Mouse (Mus musculus): ENCODE data around the gene Gm44790. TPM values are rescaled to one million over a fixed set of nuclear protein-coding genes. Genes with fewer than 3 reads are reported as not detected.

The Gm44790 gene
- polyA plus RNA-seq, 1 experiment from 2014 or later = not detected

GRCm38 (mm10) chr6:86391326-86391725 is 35.1 kb upstream of the Gm44790 start:
- peaks cover 36% of the 10 kb centered on the region; the same call in 1 of the 2 replicates for H3K36me3 ChIP-seq (ENCODE audit: control insufficient read depth, insufficient read depth, low read length)
- no peaks in the 10 kb centered on the region for H3K9me3 ChIP-seq (replicated peaks; ENCODE audit: control insufficient read depth, low read length)
- H3K27ac ChIP-seq (ENCODE audit: low read length) = no peak overlapping the region
- no peak overlapping the region for H3K4me3 ChIP-seq (replicated peaks; ENCODE audit: low read length)
- H3K9ac ChIP-seq (ENCODE audit: low read length) = no peak overlapping the region
- peaks cover 20% of the 10 kb centered on the region for H3K4me1 ChIP-seq (ENCODE audit: control insufficient read depth, insufficient read depth, low read length)
- no peak overlapping the region for H3K4me2 ChIP-seq (ENCODE audit: low read depth, low read length)
- WGBS = 93% methylated on average over 5 of the region's 5 CpGs
- H3K27me3 ChIP-seq (ENCODE audit: control insufficient read depth, insufficient read depth, low read length) = no peaks in the 10 kb centered on the region
- no peak for ATAC-seq (ENCODE audit: insufficient read depth, low FRiP score)

- H3K9me3 ChIP-seq (replicated peaks; ENCODE audit: control insufficient read depth, low read length) = no peaks in the 10 kb centered on the region
- H3K27ac ChIP-seq (ENCODE audit: low read length) = no peak overlapping the region
- H3K4me2 ChIP-seq (ENCODE audit: low read depth, low read length) = no peak overlapping the region
- no peak overlapping the region for H3K4me3 ChIP-seq (replicated peaks; ENCODE audit: low read length)
- no peak for ATAC-seq (ENCODE audit: insufficient read depth, low FRiP score)
- 93% methylated on average over 1 of the region's 1 CpGs for WGBS
- H3K9ac ChIP-seq (ENCODE audit: low read length) = no peak overlapping the region
- peaks cover 30% of the 10 kb centered on the region; the same call in 1 of the 2 replicates for H3K36me3 ChIP-seq (ENCODE audit: control insufficient read depth, insufficient read depth, low read length)
- peaks cover 26% of the 10 kb centered on the region for H3K4me1 ChIP-seq (ENCODE audit: control insufficient read depth, insufficient read depth, low read length)
- H3K27me3 ChIP-seq (ENCODE audit: control insufficient read depth, insufficient read depth, low read length) = no peaks in the 10 kb centered on the region
Measured at GRCm38 (mm10) chr6:86393187-86393586, 33.3 kb upstream of the Gm44790 start.

DNA sequence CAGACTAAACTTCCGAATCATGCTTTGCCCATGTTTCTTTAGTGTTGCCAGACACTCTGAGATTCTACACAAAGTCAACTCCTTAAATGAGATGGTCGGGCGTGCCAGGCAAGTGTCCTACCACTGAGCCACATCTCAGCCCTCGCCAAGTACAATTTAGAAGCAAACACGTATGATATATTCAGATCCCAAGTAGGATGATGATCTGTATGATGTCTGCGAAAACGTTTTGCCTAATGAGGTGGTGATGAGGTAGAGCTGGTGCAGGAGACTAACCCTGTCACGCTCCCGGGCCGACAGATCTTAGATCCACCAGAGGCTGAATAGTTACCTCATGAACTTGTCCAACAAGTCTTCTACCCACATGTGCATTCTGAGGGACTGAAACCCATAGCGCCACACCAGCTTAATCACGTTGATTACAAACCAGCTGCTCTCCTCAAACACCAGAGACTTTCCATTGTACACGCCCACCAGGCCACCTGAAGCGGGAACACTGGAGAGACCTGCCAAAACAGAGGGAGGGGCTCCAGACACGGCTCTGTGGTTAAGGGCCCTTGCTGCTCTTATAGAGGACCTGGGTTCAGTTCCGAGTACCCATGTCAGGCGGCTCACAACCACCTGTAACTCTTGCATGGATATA is 32.3 kb upstream of the Gm44790 start:
- H3K9ac ChIP-seq (ENCODE audit: low read length) = no peak overlapping the region
- H3K27ac ChIP-seq (ENCODE audit: low read length) = peak overlapping the region; percentile 43
- H3K9me3 ChIP-seq (replicated peaks; ENCODE audit: control insufficient read depth, low read length) = no peaks in the 10 kb centered on the region
- no peak for ATAC-seq (ENCODE audit: insufficient read depth, low FRiP score)
- H3K4me1 ChIP-seq (ENCODE audit: control insufficient read depth, insufficient read depth, low read length) = peaks cover 26% of the 10 kb centered on the region
- H3K4me2 ChIP-seq (ENCODE audit: low read depth, low read length) = peak overlapping the region; percentile 92; the same call in 1 of the 2 replicates
- H3K27me3 ChIP-seq (ENCODE audit: control insufficient read depth, insufficient read depth, low read length) = no peaks in the 10 kb centered on the region
- peaks cover 22% of the 10 kb centered on the region; the same call in 1 of the 2 replicates for H3K36me3 ChIP-seq (ENCODE audit: control insufficient read depth, insufficient read depth, low read length)
- no peak overlapping the region for H3K4me3 ChIP-seq (replicated peaks; ENCODE audit: low read length)
- 78% methylated on average over 17 of the region's 17 CpGs for WGBS

DNA sequence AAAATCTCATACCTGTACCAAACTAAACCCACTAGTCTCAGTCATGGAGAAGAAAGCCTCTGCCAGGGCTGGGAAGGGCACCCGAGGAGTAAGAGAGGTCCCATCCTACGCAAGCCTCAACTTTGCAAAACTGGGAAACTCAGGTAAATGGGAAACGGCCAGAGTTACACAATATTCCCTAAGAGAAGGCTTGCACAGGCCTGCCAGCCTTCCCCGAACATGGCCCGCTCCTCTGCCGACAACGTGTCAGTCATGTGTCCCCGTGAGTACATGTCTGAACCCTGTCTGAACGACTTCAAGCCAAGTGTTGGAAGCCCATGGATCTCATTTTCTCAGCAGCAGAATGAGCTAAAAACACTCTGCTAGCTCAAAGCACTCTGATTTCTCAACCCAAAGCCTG is 31.4 kb upstream of the Gm44790 start:
- peaks cover 20% of the 10 kb centered on the region; the same call in 1 of the 2 replicates for H3K36me3 ChIP-seq (ENCODE audit: control insufficient read depth, insufficient read depth, low read length)
- peak overlapping the region; percentile 43 for H3K27ac ChIP-seq (ENCODE audit: low read length)
- no peak for ATAC-seq (ENCODE audit: insufficient read depth, low FRiP score)
- WGBS = 68% methylated on average over 9 of the region's 9 CpGs
- H3K4me2 ChIP-seq (ENCODE audit: low read depth, low read length) = peak overlapping the region; percentile 92
- H3K27me3 ChIP-seq (ENCODE audit: control insufficient read depth, insufficient read depth, low read length) = no peaks in the 10 kb centered on the region
- H3K4me1 ChIP-seq (ENCODE audit: control insufficient read depth, insufficient read depth, low read length) = peaks cover 26% of the 10 kb centered on the region
- peak overlapping the region; percentile 99 for H3K4me3 ChIP-seq (replicated peaks; ENCODE audit: low read length)
- no peaks in the 10 kb centered on the region for H3K9me3 ChIP-seq (replicated peaks; ENCODE audit: control insufficient read depth, low read length)
- peak overlapping the region; percentile 2; the same call in 1 of the 2 replicates for H3K9ac ChIP-seq (ENCODE audit: low read length)

- Histone ChIP-seq H3K27me3 (ENCODE audit: control insufficient read depth, insufficient read depth, low read length) (no peaks in the 10 kb centered on the region), H3K4me2 (ENCODE audit: low read depth, low read length) (peak overlapping the region; percentile 92), H3K4me3 (replicated peaks; ENCODE audit: low read length) (peak overlapping the region; percentile 99), H3K4me1 (ENCODE audit: control insufficient read depth, insufficient read depth, low read length) (peaks cover 29% of the 10 kb centered on the region), H3K9ac (ENCODE audit: low read length) (peak overlapping the region; percentile 93), H3K36me3 (ENCODE audit: control insufficient read depth, insufficient read depth, low read length) (peaks cover 11% of the 10 kb centered on the region; the same call in 1 of the 2 replicates), H3K27ac (ENCODE audit: low read length) (peak overlapping the region; percentile 94; the same call in 1 of the 2 replicates), H3K9me3 (replicated peaks; ENCODE audit: control insufficient read depth, low read length) (no peaks in the 10 kb centered on the region)
- no peak for ATAC-seq (ENCODE audit: insufficient read depth, low FRiP score)
- 18% methylated on average over 10 of the region's 10 CpGs for WGBS
Measured at GRCm38 (mm10) chr6:86395969-86396368, 30.5 kb upstream of the Gm44790 start.

DNA sequence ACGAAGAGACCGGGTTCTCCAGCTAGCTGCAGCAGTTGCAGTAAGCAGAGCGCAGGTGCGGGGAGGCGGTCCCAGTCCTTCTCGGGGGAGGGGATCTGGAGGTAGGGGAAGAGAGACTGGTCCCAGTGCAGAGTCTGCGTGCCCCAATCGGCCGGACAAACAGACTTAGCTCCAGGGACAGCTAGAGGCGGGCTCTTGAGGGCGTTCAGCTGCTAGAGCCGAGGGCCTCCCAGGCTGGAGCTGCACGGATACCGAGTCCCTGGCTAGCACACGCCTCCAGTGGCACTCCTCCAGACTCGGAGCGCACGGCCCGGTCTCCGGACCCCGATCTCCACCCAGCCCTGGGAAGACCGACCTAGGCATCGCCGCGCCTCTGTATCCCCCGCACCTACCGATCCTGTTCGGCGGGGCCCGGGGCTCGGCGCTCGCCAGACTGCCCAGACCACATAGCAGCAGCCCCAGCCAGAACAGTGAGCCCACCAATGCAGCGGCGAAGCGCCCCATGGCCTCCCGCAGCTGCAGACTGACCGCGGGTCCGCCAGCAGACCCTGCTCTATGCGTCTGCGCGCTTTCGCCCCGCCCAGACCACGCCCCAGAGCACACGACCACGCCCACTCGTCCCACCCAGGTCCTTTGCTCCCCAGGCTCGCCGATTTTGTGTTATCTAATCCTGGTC is 29.7 kb upstream of the Gm44790 start, which contains the start of gene Pcyox1:
Gene Pcyox1 (minus strand): TSS at position 574 of the 676 bp plus-strand sequence.
- Histone ChIP-seq H3K27ac (ENCODE audit: low read length) (peak within 1 kb of the TSS; percentile 94), H3K4me3 (replicated peaks; ENCODE audit: low read length) (peak within 1 kb of the TSS; percentile 99), H3K9ac (ENCODE audit: low read length) (peak within 1 kb of the TSS; percentile 93), H3K27me3 (ENCODE audit: control insufficient read depth, insufficient read depth, low read length) (no peaks in the 10 kb centered on the region), H3K4me1 (ENCODE audit: control insufficient read depth, insufficient read depth, low read length) (peaks cover 30% of the 10 kb centered on the region), H3K9me3 (replicated peaks; ENCODE audit: control insufficient read depth, low read length) (no peaks in the 10 kb centered on the region), H3K4me2 (ENCODE audit: low read depth, low read length) (peak within 1 kb of the TSS; percentile 92), H3K36me3 (ENCODE audit: control insufficient read depth, insufficient read depth, low read length) (peaks cover 3% of the 10 kb centered on the region; the same call in 1 of the 2 replicates)
- peak; percentile 95 for ATAC-seq (ENCODE audit: insufficient read depth, low FRiP score)
- WGBS = 0% methylated on average over 51 of the region's 51 CpGs

- H3K9me3 ChIP-seq (replicated peaks; ENCODE audit: control insufficient read depth, low read length) = no peaks in the 10 kb centered on the region
- peak; percentile 11; the same call in 1 of the 2 replicates for ATAC-seq (ENCODE audit: insufficient read depth, low FRiP score)
Measured at GRCm38 (mm10) chr6:86397257-86397980, 29.0 kb upstream of the Gm44790 start.

DNA sequence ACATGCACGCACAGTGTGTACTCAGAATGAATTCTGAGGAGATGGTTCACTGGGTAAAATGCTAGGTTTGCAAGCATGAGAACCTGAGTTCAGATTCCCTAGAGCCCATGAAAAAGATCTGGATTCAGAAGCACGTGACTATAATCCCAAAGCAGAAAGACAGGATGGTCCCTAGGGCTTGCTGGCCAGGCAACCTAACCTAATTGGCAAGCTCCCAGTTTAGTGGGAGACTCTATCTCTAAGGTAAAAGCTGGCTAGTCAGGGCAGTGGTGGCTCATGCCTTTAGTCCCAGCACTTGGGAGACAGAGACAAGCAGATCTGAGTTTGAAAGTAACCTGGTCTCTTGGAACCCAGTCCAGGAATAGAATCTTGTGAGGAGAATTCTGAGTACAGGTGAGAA is 27.5 kb upstream of the Gm44790 start:
- no peak for ATAC-seq (ENCODE audit: insufficient read depth, low FRiP score)
- H3K4me1 ChIP-seq (ENCODE audit: control insufficient read depth, insufficient read depth, low read length) = peaks cover 30% of the 10 kb centered on the region
- no peaks in the 10 kb centered on the region for H3K9me3 ChIP-seq (replicated peaks; ENCODE audit: control insufficient read depth, low read length)
- H3K4me2 ChIP-seq (ENCODE audit: low read depth, low read length) = no peak overlapping the region
- no peaks in the 10 kb centered on the region for H3K27me3 ChIP-seq (ENCODE audit: control insufficient read depth, insufficient read depth, low read length)
- no peak overlapping the region for H3K4me3 ChIP-seq (replicated peaks; ENCODE audit: low read length)
- no peaks in the 10 kb centered on the region for H3K36me3 ChIP-seq (ENCODE audit: control insufficient read depth, insufficient read depth, low read length)
- no peak overlapping the region for H3K27ac ChIP-seq (ENCODE audit: low read length)
- WGBS = 88% methylated on average over 2 of the region's 2 CpGs
- H3K9ac ChIP-seq (ENCODE audit: low read length) = no peak overlapping the region

More at GRCm38 (mm10) chr6:86397257-86397980, 29.0 kb upstream of the Gm44790 start:
- 6% methylated on average over 14 of the region's 14 CpGs for WGBS
- Histone ChIP-seq H3K36me3 (ENCODE audit: control insufficient read depth, insufficient read depth, low read length) (no peaks in the 10 kb centered on the region), H3K4me3 (replicated peaks; ENCODE audit: low read length) (peak overlapping the region; percentile 99), H3K4me2 (ENCODE audit: low read depth, low read length) (peak overlapping the region; percentile 92), H3K27ac (ENCODE audit: low read length) (peak overlapping the region; percentile 94), H3K4me1 (ENCODE audit: control insufficient read depth, insufficient read depth, low read length) (peaks cover 30% of the 10 kb centered on the region), H3K27me3 (ENCODE audit: control insufficient read depth, insufficient read depth, low read length) (no peaks in the 10 kb centered on the region), H3K9ac (ENCODE audit: low read length) (peak overlapping the region; percentile 93)

All from stomach, embryonic 16.5 days (tissue).